Mouse (Mus musculus): ENCODE data around the gene Gm9936.

GRCm38 (mm10) chr5:114895542-114895941, 37.1 kb upstream of the Gm9936 start:
- TF ChIP-seq CTCF (IDR thresholded peaks at IDR 0.05; ENCODE audit: low read depth, low read length) = no peak
- TF ChIP-seq TAL1 (conservative IDR thresholded peaks at IDR 0.05; ENCODE audit: low read depth, low read length) = no peak
- TF ChIP-seq GATA1 (IDR thresholded peaks at IDR 0.05; ENCODE audit: borderline replicate concordance, low read length) = no peak
- TF ChIP-seq POLR2AphosphoS5 (IDR thresholded peaks at IDR 0.05; ENCODE audit: insufficient replicate concordance, low read depth, low read length) = no peak

All from G1E (cell line).